Mouse (Mus musculus): ENCODE results near the gene Fubp3. TPM values are rescaled to one million over a fixed set of nuclear protein-coding genes. Genes with fewer than 3 reads are reported as not detected.

Gene Fubp3
- polyA plus RNA-seq, 1 experiment = 29.9 TPM

DNA sequence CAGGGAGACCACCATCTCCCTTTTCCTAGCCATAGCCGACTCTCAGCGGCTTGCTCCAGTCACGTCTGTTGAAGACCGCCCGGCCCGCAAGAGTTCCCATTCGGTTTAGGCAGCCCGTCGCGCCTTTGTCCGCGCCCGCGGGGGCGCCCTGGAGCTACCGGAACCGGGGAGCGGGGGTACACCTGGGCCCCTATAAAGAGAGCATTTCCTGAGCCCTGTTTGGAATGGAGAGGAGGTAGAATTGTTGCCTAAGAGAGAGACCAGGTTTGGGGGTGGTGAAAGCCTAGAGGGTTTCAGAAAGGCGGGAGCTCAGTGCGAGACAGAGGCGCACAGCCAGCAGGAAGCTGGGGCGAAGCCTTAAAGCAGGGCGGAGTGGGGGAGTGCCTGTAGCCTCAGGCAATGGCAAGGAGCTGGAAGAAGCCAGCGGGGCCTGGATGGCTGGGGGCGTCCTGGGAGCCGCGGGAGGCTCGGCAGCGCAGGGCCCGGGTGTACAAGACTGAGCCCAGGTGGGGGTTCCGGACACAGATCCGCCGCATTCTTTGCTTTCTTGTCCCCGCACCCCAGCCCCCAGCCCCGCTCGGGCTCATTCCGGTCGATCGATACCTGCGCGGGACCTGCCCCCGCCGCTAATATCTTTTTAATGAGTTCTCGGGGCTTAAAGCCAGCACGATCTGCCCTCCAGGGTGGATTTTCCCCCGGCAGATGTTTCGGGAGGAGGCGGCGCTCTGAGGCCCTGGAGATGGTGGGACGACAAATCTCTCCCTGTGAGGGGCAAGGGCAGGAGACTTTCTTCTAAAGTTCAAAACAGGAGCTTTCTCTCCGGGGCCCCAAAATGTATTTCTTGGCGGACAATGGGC is 63.1 kb downstream of the Fubp3 start:
- Histone ChIP-seq H3K36me3 (ENCODE audit: control insufficient read depth, insufficient read depth) (no peaks in the 10 kb centered on the region), H3K79me2 (ENCODE audit: control insufficient read depth, insufficient read depth) (no peaks in the 10 kb centered on the region), H3K79me3 (ENCODE audit: low read depth) (no peaks in the 10 kb centered on the region), H3K27me3 (ENCODE audit: control insufficient read depth, insufficient read depth, insufficient read length) (peaks cover 84% of the 10 kb centered on the region), H3ac (ENCODE audit: control insufficient read depth, insufficient read length, low read depth) (no peak overlapping the region), H3K4me3 (ENCODE audit: insufficient read depth, poor library complexity, severe bottlenecking) (no peak overlapping the region)
- TF ChIP-seq CTCF (IDR thresholded peaks at IDR 0.05; ENCODE audit: control insufficient read depth, insufficient read depth, insufficient read length) (no peak), USF1 (IDR thresholded peaks at IDR 0.05; ENCODE audit: low read depth) (no peak), MYOG (IDR thresholded peaks at IDR 0.05; ENCODE audit: control insufficient read depth, extremely low read depth, insufficient read length) (no peak)

DNA sequence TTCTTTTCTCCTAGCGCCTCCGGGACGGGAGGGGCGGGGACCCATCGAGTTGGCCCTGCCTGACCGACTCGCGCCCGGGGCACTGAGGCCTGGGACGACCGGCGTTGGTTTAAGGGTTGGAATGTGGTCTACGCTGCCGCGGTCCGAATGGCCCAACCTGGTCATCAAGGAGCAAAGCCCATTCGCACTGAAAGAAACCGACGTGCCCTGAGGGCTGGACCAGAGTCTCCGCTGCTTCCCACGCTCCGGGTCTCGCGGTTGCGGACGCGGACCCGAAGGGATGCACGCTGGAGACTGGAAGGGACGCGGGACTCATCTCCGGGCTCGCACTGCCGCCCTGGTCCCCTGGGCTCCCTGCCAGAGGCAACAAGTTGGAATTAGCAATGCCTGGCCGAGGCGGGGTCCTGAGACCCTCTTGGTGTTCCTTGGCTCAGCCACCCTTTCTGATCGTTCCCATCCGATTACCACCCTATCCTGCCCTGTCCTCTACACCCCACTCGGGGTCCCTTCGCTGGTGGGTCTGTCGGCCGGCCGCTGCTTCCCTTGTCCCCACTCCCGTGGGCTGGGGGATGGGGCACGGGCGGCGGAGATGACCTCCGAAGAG is 63.8 kb downstream of the Fubp3 start:
- TF ChIP-seq FOSL1 (IDR thresholded peaks at IDR 0.05; ENCODE audit: insufficient read depth, low read length, poor library complexity, severe bottlenecking) (no peak), MYOG (IDR thresholded peaks at IDR 0.05; ENCODE audit: control insufficient read depth, extremely low read depth, insufficient read length) (no peak), MAX (IDR thresholded peaks at IDR 0.05) (no peak), CEBPB (IDR thresholded peaks at IDR 0.05; ENCODE audit: low read depth) (no peak), CTCF (IDR thresholded peaks at IDR 0.05; ENCODE audit: control insufficient read depth, insufficient read depth, insufficient read length) (no peak), USF1 (IDR thresholded peaks at IDR 0.05; ENCODE audit: low read depth) (no peak), MYOD1 (IDR thresholded peaks at IDR 0.05; ENCODE audit: control insufficient read depth, insufficient read length, low read depth) (no peak)
- no peak overlapping the region for H3ac ChIP-seq (ENCODE audit: control insufficient read depth, insufficient read length, low read depth)
- no peak overlapping the region for H3K4me3 ChIP-seq (ENCODE audit: insufficient read depth, poor library complexity, severe bottlenecking)
- H3K79me3 ChIP-seq (ENCODE audit: low read depth) = no peaks in the 10 kb centered on the region
- H3K79me2 ChIP-seq (ENCODE audit: control insufficient read depth, insufficient read depth) = no peaks in the 10 kb centered on the region
- peaks cover 88% of the 10 kb centered on the region for H3K27me3 ChIP-seq (ENCODE audit: control insufficient read depth, insufficient read depth, insufficient read length)
- H3K36me3 ChIP-seq (ENCODE audit: control insufficient read depth, insufficient read depth) = no peaks in the 10 kb centered on the region

DNA sequence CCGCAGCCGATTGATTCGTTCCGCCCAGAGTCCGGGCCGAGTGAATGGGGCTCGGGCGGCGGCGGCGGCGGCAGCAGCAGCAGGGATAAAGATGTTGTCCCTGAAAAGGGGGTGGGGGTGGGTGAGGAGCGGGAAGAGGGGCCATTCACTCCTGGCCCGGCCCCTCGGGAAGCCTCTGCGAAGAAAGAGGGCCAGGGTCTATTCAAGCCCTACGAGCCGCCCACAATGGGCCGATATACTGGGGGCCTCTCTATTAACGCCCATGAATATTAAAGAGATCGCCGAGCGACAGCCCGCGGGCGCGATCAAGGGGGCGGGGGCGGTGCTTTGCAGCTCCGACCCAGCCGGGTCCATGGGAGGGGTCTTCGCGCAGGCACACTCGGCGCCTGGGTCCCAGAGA is 64.3 kb downstream of the Fubp3 start:
- Histone ChIP-seq H3K79me3 (ENCODE audit: low read depth) (no peaks in the 10 kb centered on the region), H3K79me2 (ENCODE audit: control insufficient read depth, insufficient read depth) (no peaks in the 10 kb centered on the region), H3K36me3 (ENCODE audit: control insufficient read depth, insufficient read depth) (no peaks in the 10 kb centered on the region), H3ac (ENCODE audit: control insufficient read depth, insufficient read length, low read depth) (no peak overlapping the region), H3K27me3 (ENCODE audit: control insufficient read depth, insufficient read depth, insufficient read length) (peaks cover 93% of the 10 kb centered on the region), H3K4me3 (ENCODE audit: insufficient read depth, poor library complexity, severe bottlenecking) (no peak overlapping the region)
- TF ChIP-seq MAX (IDR thresholded peaks at IDR 0.05) (no peak), FOSL1 (IDR thresholded peaks at IDR 0.05; ENCODE audit: insufficient read depth, low read length, poor library complexity, severe bottlenecking) (no peak), USF1 (IDR thresholded peaks at IDR 0.05; ENCODE audit: low read depth) (no peak), CTCF (IDR thresholded peaks at IDR 0.05; ENCODE audit: control insufficient read depth, insufficient read depth, insufficient read length) (no peak), MYOD1 (IDR thresholded peaks at IDR 0.05; ENCODE audit: control insufficient read depth, insufficient read length, low read depth) (no peak), MYOG (IDR thresholded peaks at IDR 0.05; ENCODE audit: control insufficient read depth, extremely low read depth, insufficient read length) (no peak), CEBPB (IDR thresholded peaks at IDR 0.05; ENCODE audit: low read depth) (no peak)

DNA sequence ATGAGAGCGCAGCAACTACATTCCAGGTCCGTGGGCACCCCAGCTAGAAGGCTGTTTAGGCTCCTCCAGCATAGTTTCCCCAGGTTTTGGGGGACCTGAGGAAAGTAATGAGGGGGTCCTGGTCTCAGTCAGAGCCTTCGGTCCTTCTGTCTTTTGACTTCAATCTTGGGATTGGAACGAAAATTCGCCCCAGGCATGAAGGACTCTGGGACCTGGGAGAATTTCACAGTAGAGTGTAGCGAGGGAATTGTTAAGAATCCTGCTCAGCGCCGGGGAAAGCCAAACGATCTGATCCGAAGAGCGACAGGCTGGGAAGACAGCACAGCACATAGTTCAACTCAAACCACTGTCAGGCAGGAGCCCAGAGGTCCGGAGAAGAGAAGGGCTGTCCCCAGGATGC is 64.9 kb downstream of the Fubp3 start:
- no peaks in the 10 kb centered on the region for H3K36me3 ChIP-seq (ENCODE audit: control insufficient read depth, insufficient read depth)
- peaks cover 93% of the 10 kb centered on the region for H3K27me3 ChIP-seq (ENCODE audit: control insufficient read depth, insufficient read depth, insufficient read length)

DNA sequence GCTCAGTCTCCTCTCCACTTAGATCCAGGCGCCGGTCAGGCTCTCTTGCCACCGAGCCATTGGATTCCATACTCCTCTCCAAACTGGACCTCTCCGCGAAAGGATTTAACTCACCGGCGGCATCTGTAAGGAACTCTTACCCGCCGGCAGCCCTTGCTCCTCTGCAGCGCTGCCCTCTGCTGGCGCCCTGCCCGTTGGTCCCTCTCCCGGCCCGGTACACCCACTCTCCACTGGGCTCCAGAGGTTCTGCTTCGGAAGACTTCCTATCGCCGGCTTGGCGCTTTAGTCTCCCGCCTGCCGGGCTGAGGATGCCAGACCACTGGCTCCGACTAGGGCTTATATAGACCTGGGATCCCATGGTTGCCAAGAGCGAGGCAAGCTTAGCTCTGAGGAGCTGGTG is 65.4 kb downstream of the Fubp3 start:
- H3K27me3 ChIP-seq (ENCODE audit: control insufficient read depth, insufficient read depth, insufficient read length) = peaks cover 94% of the 10 kb centered on the region
- TF ChIP-seq MAX (IDR thresholded peaks at IDR 0.05) = no peak
- TF ChIP-seq CEBPB (IDR thresholded peaks at IDR 0.05; ENCODE audit: low read depth) = no peak
- no peak for TF ChIP-seq CTCF (IDR thresholded peaks at IDR 0.05; ENCODE audit: control insufficient read depth, insufficient read depth, insufficient read length)
- TF ChIP-seq MYOG (IDR thresholded peaks at IDR 0.05; ENCODE audit: control insufficient read depth, extremely low read depth, insufficient read length) = no peak
- TF ChIP-seq MYOD1 (IDR thresholded peaks at IDR 0.05; ENCODE audit: control insufficient read depth, insufficient read length, low read depth) = no peak
- no peak for TF ChIP-seq FOSL1 (IDR thresholded peaks at IDR 0.05; ENCODE audit: insufficient read depth, low read length, poor library complexity, severe bottlenecking)
- no peak for TF ChIP-seq USF1 (IDR thresholded peaks at IDR 0.05; ENCODE audit: low read depth)
- H3ac ChIP-seq (ENCODE audit: control insufficient read depth, insufficient read length, low read depth) = no peak overlapping the region
- H3K4me3 ChIP-seq (ENCODE audit: insufficient read depth, poor library complexity, severe bottlenecking) = no peak overlapping the region
- no peaks in the 10 kb centered on the region for H3K36me3 ChIP-seq (ENCODE audit: control insufficient read depth, insufficient read depth)
- no peaks in the 10 kb centered on the region for H3K79me3 ChIP-seq (ENCODE audit: low read depth)
- no peaks in the 10 kb centered on the region for H3K79me2 ChIP-seq (ENCODE audit: control insufficient read depth, insufficient read depth)

More for the DNA sequence above, 64.9 kb downstream of the Fubp3 start:
- no peaks in the 10 kb centered on the region for H3K79me3 ChIP-seq (ENCODE audit: low read depth)
- H3K79me2 ChIP-seq (ENCODE audit: control insufficient read depth, insufficient read depth) = no peaks in the 10 kb centered on the region
- H3K4me3 ChIP-seq (ENCODE audit: insufficient read depth, poor library complexity, severe bottlenecking) = no peak overlapping the region
- TF ChIP-seq CEBPB (IDR thresholded peaks at IDR 0.05; ENCODE audit: low read depth) (no peak), MYOD1 (IDR thresholded peaks at IDR 0.05; ENCODE audit: control insufficient read depth, insufficient read length, low read depth) (no peak), MAX (IDR thresholded peaks at IDR 0.05) (no peak), FOSL1 (IDR thresholded peaks at IDR 0.05; ENCODE audit: insufficient read depth, low read length, poor library complexity, severe bottlenecking) (no peak), USF1 (IDR thresholded peaks at IDR 0.05; ENCODE audit: low read depth) (no peak), CTCF (IDR thresholded peaks at IDR 0.05; ENCODE audit: control insufficient read depth, insufficient read depth, insufficient read length) (no peak), MYOG (IDR thresholded peaks at IDR 0.05; ENCODE audit: control insufficient read depth, extremely low read depth, insufficient read length) (no peak)
- H3ac ChIP-seq (ENCODE audit: control insufficient read depth, insufficient read length, low read depth) = no peak overlapping the region
